Mouse (Mus musculus): Measurements from ENCODE around the gene Uba52.

- TF ChIP-seq CTCF (conservative IDR thresholded peaks at IDR 0.05; ENCODE audit: insufficient read depth, insufficient read length, low read depth, low read length) (no peak), POLR2A (IDR thresholded peaks at IDR 0.05; ENCODE audit: low read depth, low read length) (peak; percentile 66)
Observed at GRCm38 (mm10) chr8:70510228-70510915, at the start of gene Uba52.

All from kidney, adult 2 months (tissue).